Mouse (Mus musculus) cerebellum, postnatal 14 days (tissue): ENCODE data around the gene Fgd5.
A peak's percentile ranks its signal among the peaks of the same experiment; 100 is the strongest.

Experiments used
- DNase-seq, 2 experiments: peaks; one replicate each; pipeline ENCODE4 v3.0.0; 2021; ENCODE audit warnings: mixed read lengths in 2 of 2

Gene Fgd5

GRCm38 (mm10) chr6:92010895-92011294 lies 32.2 kb downstream of the Fgd5 start:
- peak; percentile 46 to 83 for DNase-seq

- no peak for DNase-seq
Measured at GRCm38 (mm10) chr6:92012413-92012812, 33.7 kb downstream of the Fgd5 start.

- no peak for DNase-seq
Measured at GRCm38 (mm10) chr6:92013035-92013434, 34.4 kb downstream of the Fgd5 start.

- DNase-seq: no peak
Measured at GRCm38 (mm10) chr6:92013620-92014019, 34.9 kb downstream of the Fgd5 start.

GRCm38 (mm10) chr6:92014936-92015335 lies 36.3 kb downstream of the Fgd5 start:
- no peak for DNase-seq

GRCm38 (mm10) chr6:92015848-92016247 lies 37.2 kb downstream of the Fgd5 start:
- DNase-seq: peak; percentile 48 to 59

GRCm38 (mm10) chr6:92016738-92017137 lies 38.1 kb downstream of the Fgd5 start:
- DNase-seq: peak; percentile 38 to 53

GRCm38 (mm10) chr6:92018421-92018820 lies 39.7 kb downstream of the Fgd5 start:
- DNase-seq: no peak

GRCm38 (mm10) chr6:92021061-92021460 lies 42.4 kb downstream of the Fgd5 start:
- DNase-seq: no peak

- DNase-seq: no peak
Measured at GRCm38 (mm10) chr6:92021506-92021905, 42.8 kb downstream of the Fgd5 start.

GRCm38 (mm10) chr6:92025252-92025651 lies 46.6 kb downstream of the Fgd5 start:
- no peak for DNase-seq

GRCm38 (mm10) chr6:92027379-92027778 lies 48.7 kb downstream of the Fgd5 start:
- DNase-seq: no peak

- DNase-seq: no peak
Measured at GRCm38 (mm10) chr6:92030646-92031045, 52.0 kb downstream of the Fgd5 start.

GRCm38 (mm10) chr6:92034713-92035112 lies 56.0 kb downstream of the Fgd5 start:
- no peak for DNase-seq

GRCm38 (mm10) chr6:92036372-92036771 lies 57.7 kb downstream of the Fgd5 start:
- no peak for DNase-seq

- peak; percentile 60 to 62 for DNase-seq
Measured at GRCm38 (mm10) chr6:92038158-92038557, 59.5 kb downstream of the Fgd5 start.

GRCm38 (mm10) chr6:92041271-92041670 lies 62.6 kb downstream of the Fgd5 start:
- DNase-seq: peak; percentile 64

- DNase-seq: peak; percentile 78 to 83
Measured at GRCm38 (mm10) chr6:92042055-92042454, 63.4 kb downstream of the Fgd5 start.

- no peak for DNase-seq
Measured at GRCm38 (mm10) chr6:92042850-92043249, 64.2 kb downstream of the Fgd5 start.

- peak in 1 of 2 experiments; percentile 33 for DNase-seq
Measured at GRCm38 (mm10) chr6:92057768-92058167, 79.1 kb downstream of the Fgd5 start.

- no peak for DNase-seq
Measured at GRCm38 (mm10) chr6:92061725-92062124, 83.0 kb downstream of the Fgd5 start.

GRCm38 (mm10) chr6:92063452-92063851 lies 84.8 kb downstream of the Fgd5 start:
- DNase-seq: no peak

- no peak for DNase-seq
Measured at GRCm38 (mm10) chr6:92064101-92064500, 85.4 kb downstream of the Fgd5 start.

- DNase-seq: peak; percentile 79 to 83
Measured at GRCm38 (mm10) chr6:92065721-92066496, 87.2 kb downstream of the Fgd5 start.
